Mouse (Mus musculus): ENCODE data around the gene Bnc2. TPM values are rescaled to one million over a fixed set of nuclear protein-coding genes. Genes with fewer than 3 reads are reported as not detected.

Bnc2 gene
- polyA plus RNA-seq, 1 experiment from 2014 or later, result 14.0 TPM

GRCm38 (mm10) chr4:84670996-84671395 lies 4.1 kb downstream of the Bnc2 start:
- H3K9me3 ChIP-seq (ENCODE audit: control insufficient read depth, low read length), result no peaks in the 10 kb centered on the region
- 41% methylated on average over 1 of the region's 1 CpGs for WGBS
- H3K27me3 ChIP-seq (ENCODE audit: control insufficient read depth, insufficient read depth, low read length), result no peaks in the 10 kb centered on the region; the same call in 1 of the 2 replicates
- no peak for ATAC-seq (ENCODE audit: low FRiP score, low TSS enrichment)
- H3K27ac ChIP-seq (ENCODE audit: low read depth, low read length), result no peak overlapping the region
- H3K36me3 ChIP-seq (ENCODE audit: control insufficient read depth, insufficient read depth, low read length), result no peaks in the 10 kb centered on the region
- no peak overlapping the region for H3K4me2 ChIP-seq (replicated peaks; ENCODE audit: low read depth, low read length)
- no peak overlapping the region for H3K9ac ChIP-seq (ENCODE audit: low read depth, low read length)
- no peaks in the 10 kb centered on the region; the same call in 1 of the 2 replicates for H3K4me1 ChIP-seq (ENCODE audit: control insufficient read depth, insufficient read depth, low read length)
- H3K4me3 ChIP-seq (ENCODE audit: low read length), result no peak overlapping the region

- Histone ChIP-seq H3K9ac (ENCODE audit: low read depth, low read length) (no peak overlapping the region), H3K4me2 (replicated peaks; ENCODE audit: low read depth, low read length) (no peak overlapping the region), H3K4me1 (ENCODE audit: control insufficient read depth, insufficient read depth, low read length) (no peaks in the 10 kb centered on the region; the same call in 1 of the 2 replicates), H3K27ac (ENCODE audit: low read depth, low read length) (no peak overlapping the region), H3K4me3 (ENCODE audit: low read length) (no peak overlapping the region), H3K36me3 (ENCODE audit: control insufficient read depth, insufficient read depth, low read length) (no peaks in the 10 kb centered on the region), H3K9me3 (ENCODE audit: control insufficient read depth, low read length) (no peaks in the 10 kb centered on the region), H3K27me3 (ENCODE audit: control insufficient read depth, insufficient read depth, low read length) (no peaks in the 10 kb centered on the region; the same call in 1 of the 2 replicates)
- 80% methylated on average over 5 of the region's 5 CpGs for WGBS
- no peak for ATAC-seq (ENCODE audit: low FRiP score, low TSS enrichment)
Observed at GRCm38 (mm10) chr4:84669650-84670049, 5.4 kb downstream of the Bnc2 start.

- 74% methylated on average over 12 of the region's 12 CpGs for WGBS
- ATAC-seq (ENCODE audit: low FRiP score, low TSS enrichment), result no peak
- no peaks in the 10 kb centered on the region for H3K9me3 ChIP-seq (ENCODE audit: control insufficient read depth, low read length)
- H3K36me3 ChIP-seq (ENCODE audit: control insufficient read depth, insufficient read depth, low read length), result no peaks in the 10 kb centered on the region
- H3K27me3 ChIP-seq (ENCODE audit: control insufficient read depth, insufficient read depth, low read length), result no peaks in the 10 kb centered on the region; the same call in 1 of the 2 replicates
- H3K27ac ChIP-seq (ENCODE audit: low read depth, low read length), result no peak overlapping the region
- no peak overlapping the region for H3K9ac ChIP-seq (ENCODE audit: low read depth, low read length)
- no peaks in the 10 kb centered on the region; the same call in 1 of the 2 replicates for H3K4me1 ChIP-seq (ENCODE audit: control insufficient read depth, insufficient read depth, low read length)
- no peak overlapping the region; the same call in 1 of the 2 replicates for H3K4me2 ChIP-seq (replicated peaks; ENCODE audit: low read depth, low read length)
- no peak overlapping the region for H3K4me3 ChIP-seq (ENCODE audit: low read length)
Observed at GRCm38 (mm10) chr4:84668949-84669605, 6.0 kb downstream of the Bnc2 start.

GRCm38 (mm10) chr4:84668226-84668625 lies 6.8 kb downstream of the Bnc2 start:
- WGBS, result 89% methylated on average over 5 of the region's 5 CpGs
- no peak overlapping the region for H3K27ac ChIP-seq (ENCODE audit: low read depth, low read length)

GRCm38 (mm10) chr4:84662228-84663065 lies 12.6 kb downstream of the Bnc2 start:
- no peaks in the 10 kb centered on the region for H3K36me3 ChIP-seq (ENCODE audit: control insufficient read depth, insufficient read depth, low read length)
- 92% methylated on average over 5 of the region's 5 CpGs for WGBS
- H3K9me3 ChIP-seq (ENCODE audit: control insufficient read depth, low read length), result no peaks in the 10 kb centered on the region
- H3K4me3 ChIP-seq (ENCODE audit: low read length), result no peak overlapping the region
- no peak for ATAC-seq (ENCODE audit: low FRiP score, low TSS enrichment)
- H3K9ac ChIP-seq (ENCODE audit: low read depth, low read length), result no peak overlapping the region
- no peak overlapping the region for H3K27ac ChIP-seq (ENCODE audit: low read depth, low read length)
- no peaks in the 10 kb centered on the region for H3K27me3 ChIP-seq (ENCODE audit: control insufficient read depth, insufficient read depth, low read length)
- no peak overlapping the region for H3K4me2 ChIP-seq (replicated peaks; ENCODE audit: low read depth, low read length)
- no peaks in the 10 kb centered on the region for H3K4me1 ChIP-seq (ENCODE audit: control insufficient read depth, insufficient read depth, low read length)

More at GRCm38 (mm10) chr4:84668226-84668625, 6.8 kb downstream of the Bnc2 start:
- Histone ChIP-seq H3K4me1 (ENCODE audit: control insufficient read depth, insufficient read depth, low read length) (no peaks in the 10 kb centered on the region; the same call in 1 of the 2 replicates), H3K36me3 (ENCODE audit: control insufficient read depth, insufficient read depth, low read length) (no peaks in the 10 kb centered on the region), H3K4me2 (replicated peaks; ENCODE audit: low read depth, low read length) (no peak overlapping the region), H3K9ac (ENCODE audit: low read depth, low read length) (no peak overlapping the region), H3K27me3 (ENCODE audit: control insufficient read depth, insufficient read depth, low read length) (no peaks in the 10 kb centered on the region; the same call in 1 of the 2 replicates), H3K4me3 (ENCODE audit: low read length) (no peak overlapping the region), H3K9me3 (ENCODE audit: control insufficient read depth, low read length) (no peaks in the 10 kb centered on the region)
- no peak for ATAC-seq (ENCODE audit: low FRiP score, low TSS enrichment)

- ATAC-seq (ENCODE audit: low FRiP score, low TSS enrichment), result no peak
- WGBS, result 71% methylated on average over 3 of the region's 3 CpGs
Observed at GRCm38 (mm10) chr4:84661341-84661740, 13.7 kb downstream of the Bnc2 start.

GRCm38 (mm10) chr4:84651786-84652185 lies 23.3 kb downstream of the Bnc2 start:
- Histone ChIP-seq H3K9me3 (ENCODE audit: control insufficient read depth, low read length) (no peaks in the 10 kb centered on the region), H3K9ac (ENCODE audit: low read depth, low read length) (no peak overlapping the region)
- ATAC-seq (ENCODE audit: low FRiP score, low TSS enrichment), result no peak

More at GRCm38 (mm10) chr4:84661341-84661740, 13.7 kb downstream of the Bnc2 start:
- Histone ChIP-seq H3K4me3 (ENCODE audit: low read length) (no peak overlapping the region), H3K9ac (ENCODE audit: low read depth, low read length) (no peak overlapping the region), H3K27ac (ENCODE audit: low read depth, low read length) (no peak overlapping the region), H3K9me3 (ENCODE audit: control insufficient read depth, low read length) (no peaks in the 10 kb centered on the region), H3K4me1 (ENCODE audit: control insufficient read depth, insufficient read depth, low read length) (no peaks in the 10 kb centered on the region), H3K36me3 (ENCODE audit: control insufficient read depth, insufficient read depth, low read length) (no peaks in the 10 kb centered on the region), H3K4me2 (replicated peaks; ENCODE audit: low read depth, low read length) (no peak overlapping the region), H3K27me3 (ENCODE audit: control insufficient read depth, insufficient read depth, low read length) (no peaks in the 10 kb centered on the region)

GRCm38 (mm10) chr4:84646576-84646975 lies 28.5 kb downstream of the Bnc2 start:
- Histone ChIP-seq H3K9ac (ENCODE audit: low read depth, low read length) (no peak overlapping the region), H3K9me3 (ENCODE audit: control insufficient read depth, low read length) (no peaks in the 10 kb centered on the region), H3K4me3 (ENCODE audit: low read length) (no peak overlapping the region), H3K4me2 (replicated peaks; ENCODE audit: low read depth, low read length) (no peak overlapping the region), H3K27me3 (ENCODE audit: control insufficient read depth, insufficient read depth, low read length) (no peaks in the 10 kb centered on the region), H3K36me3 (ENCODE audit: control insufficient read depth, insufficient read depth, low read length) (no peaks in the 10 kb centered on the region), H3K4me1 (ENCODE audit: control insufficient read depth, insufficient read depth, low read length) (no peaks in the 10 kb centered on the region), H3K27ac (ENCODE audit: low read depth, low read length) (no peak overlapping the region)
- ATAC-seq (ENCODE audit: low FRiP score, low TSS enrichment), result no peak

More at GRCm38 (mm10) chr4:84651786-84652185, 23.3 kb downstream of the Bnc2 start:
- no peak overlapping the region for H3K4me3 ChIP-seq (ENCODE audit: low read length)
- H3K27me3 ChIP-seq (ENCODE audit: control insufficient read depth, insufficient read depth, low read length), result no peaks in the 10 kb centered on the region
- H3K27ac ChIP-seq (ENCODE audit: low read depth, low read length), result no peak overlapping the region
- no peak overlapping the region for H3K4me2 ChIP-seq (replicated peaks; ENCODE audit: low read depth, low read length)
- H3K4me1 ChIP-seq (ENCODE audit: control insufficient read depth, insufficient read depth, low read length), result no peaks in the 10 kb centered on the region
- no peaks in the 10 kb centered on the region for H3K36me3 ChIP-seq (ENCODE audit: control insufficient read depth, insufficient read depth, low read length)
- 56% methylated on average over 8 of the region's 8 CpGs for WGBS

- Histone ChIP-seq H3K9me3 (ENCODE audit: control insufficient read depth, low read length) (no peaks in the 10 kb centered on the region), H3K4me1 (ENCODE audit: control insufficient read depth, insufficient read depth, low read length) (peaks cover 26% of the 10 kb centered on the region), H3K4me2 (replicated peaks; ENCODE audit: low read depth, low read length) (no peak overlapping the region), H3K36me3 (ENCODE audit: control insufficient read depth, insufficient read depth, low read length) (no peaks in the 10 kb centered on the region), H3K9ac (ENCODE audit: low read depth, low read length) (no peak overlapping the region), H3K27me3 (ENCODE audit: control insufficient read depth, insufficient read depth, low read length) (no peaks in the 10 kb centered on the region), H3K4me3 (ENCODE audit: low read length) (no peak overlapping the region), H3K27ac (ENCODE audit: low read depth, low read length) (no peak overlapping the region)
- 52% methylated on average over 6 of the region's 6 CpGs for WGBS
- no peak for ATAC-seq (ENCODE audit: low FRiP score, low TSS enrichment)
Observed at GRCm38 (mm10) chr4:84639166-84639565, 35.9 kb downstream of the Bnc2 start.

All from kidney, embryonic 14.5 days (tissue).